Mouse (Mus musculus): Measurements from ENCODE around the gene Pacrg.

Pacrg gene

GRCm38 (mm10) chr17:10619881-10620280, 220.2 kb downstream of the Pacrg start:
- DNase-seq: peak; percentile 25

- DNase-seq: peak; percentile 56
Measured at GRCm38 (mm10) chr17:10617656-10618055, 222.5 kb downstream of the Pacrg start.

- no peak for DNase-seq
Measured at GRCm38 (mm10) chr17:10615611-10616010, 224.5 kb downstream of the Pacrg start.

- no peak for DNase-seq
Measured at GRCm38 (mm10) chr17:10614696-10615095, 225.4 kb downstream of the Pacrg start.

GRCm38 (mm10) chr17:10611626-10612025, 228.5 kb downstream of the Pacrg start:
- DNase-seq: no peak

- no peak for DNase-seq
Measured at GRCm38 (mm10) chr17:10608146-10608545, 232.0 kb downstream of the Pacrg start.

GRCm38 (mm10) chr17:10606090-10606489, 234.0 kb downstream of the Pacrg start:
- DNase-seq: no peak

GRCm38 (mm10) chr17:10597741-10598140, 242.4 kb downstream of the Pacrg start:
- no peak for DNase-seq

GRCm38 (mm10) chr17:10589604-10590003, 250.5 kb downstream of the Pacrg start:
- no peak for DNase-seq

- DNase-seq: no peak
Measured at GRCm38 (mm10) chr17:10588922-10589400, 251.2 kb downstream of the Pacrg start.

- DNase-seq: no peak
Measured at GRCm38 (mm10) chr17:10583301-10583700, 256.8 kb downstream of the Pacrg start.

GRCm38 (mm10) chr17:10575306-10575705, 264.8 kb downstream of the Pacrg start:
- DNase-seq: no peak

- DNase-seq: no peak
Measured at GRCm38 (mm10) chr17:10572436-10572835, 267.7 kb downstream of the Pacrg start.

GRCm38 (mm10) chr17:10569270-10569669, 270.8 kb downstream of the Pacrg start:
- DNase-seq: no peak

- no peak for DNase-seq
Measured at GRCm38 (mm10) chr17:10567411-10567810, 272.7 kb downstream of the Pacrg start.

- DNase-seq: no peak
Measured at GRCm38 (mm10) chr17:10564191-10564590, 275.9 kb downstream of the Pacrg start.

GRCm38 (mm10) chr17:10562871-10563270, 277.2 kb downstream of the Pacrg start:
- no peak for DNase-seq

- DNase-seq: no peak
Measured at GRCm38 (mm10) chr17:10560053-10560452, 280.1 kb downstream of the Pacrg start.

- DNase-seq: no peak
Measured at GRCm38 (mm10) chr17:10558671-10559070, 281.4 kb downstream of the Pacrg start.

GRCm38 (mm10) chr17:10552295-10553056, 287.6 kb downstream of the Pacrg start:
- DNase-seq: no peak

- no peak for DNase-seq
Measured at GRCm38 (mm10) chr17:10550781-10551520, 289.2 kb downstream of the Pacrg start.

GRCm38 (mm10) chr17:10549825-10550224, 290.3 kb downstream of the Pacrg start:
- no peak for DNase-seq

- no peak for DNase-seq
Measured at GRCm38 (mm10) chr17:10548969-10549368, 291.1 kb downstream of the Pacrg start.

- no peak for DNase-seq
Measured at GRCm38 (mm10) chr17:10540772-10541171, 299.3 kb downstream of the Pacrg start.
